Mouse (Mus musculus) embryonic fibroblast, embryonic 13.5 days (primary cell): Measurements from ENCODE around the gene Hist1h1d. TPM values are rescaled to one million over a fixed set of nuclear protein-coding genes. Genes with fewer than 3 reads are reported as not detected.
A peak's percentile ranks its signal among the peaks of the same experiment; 100 is the strongest.
"Not testable (repeated sequence)": the region's sequence is repeated elsewhere in the genome, so short reads cannot be mapped to it uniquely, and the experiment has no call there.

ENCODE experiments used
- H3K27ac ChIP-seq: 2 replicates; pipeline ENCODE4 v1.5.1; 2012; ENCODE audit warnings: low read length, control low read depth, inconsistent platforms; ENCODE audit not compliant: insufficient read depth
- H3K4me1 ChIP-seq: 2 replicates; pipeline ENCODE4 v1.6.1; 2011; ENCODE audit warnings: low read length; ENCODE audit not compliant: control insufficient read depth, insufficient read depth
- H3K4me3 ChIP-seq: 2 replicates; pipeline ENCODE4 v1.5.1; 2011; ENCODE audit warnings: mild to moderate bottlenecking, control low read depth, low read length; ENCODE audit not compliant: insufficient read depth
- CTCF ChIP-seq: IDR thresholded peaks from 2 replicates; pipeline ENCODE4 v1.5.1; 2011; ENCODE audit warnings: mild to moderate bottlenecking, control low read depth, low read length, moderate library complexity, borderline replicate concordance; ENCODE audit not compliant: insufficient read depth
- POLR2A ChIP-seq: IDR thresholded peaks from 2 replicates; pipeline ENCODE4 v1.6.1; 2011; ENCODE audit warnings: low read depth, mild to moderate bottlenecking, control low read depth, low read length, moderate library complexity
- polyA plus RNA-seq: library from polyadenylated mRNA; stranded (reverse); fragments of >200 nt; gene quantifications from 2 replicates; pipeline ENCODE4 v1.2.4, GENCODE M21; 2011; ENCODE audit warnings: low read depth; ENCODE audit not compliant: missing spikeins, insufficient read length

The Hist1h1d gene
- polyA plus RNA-seq, 1 experiment: 2.7 TPM

DNA sequence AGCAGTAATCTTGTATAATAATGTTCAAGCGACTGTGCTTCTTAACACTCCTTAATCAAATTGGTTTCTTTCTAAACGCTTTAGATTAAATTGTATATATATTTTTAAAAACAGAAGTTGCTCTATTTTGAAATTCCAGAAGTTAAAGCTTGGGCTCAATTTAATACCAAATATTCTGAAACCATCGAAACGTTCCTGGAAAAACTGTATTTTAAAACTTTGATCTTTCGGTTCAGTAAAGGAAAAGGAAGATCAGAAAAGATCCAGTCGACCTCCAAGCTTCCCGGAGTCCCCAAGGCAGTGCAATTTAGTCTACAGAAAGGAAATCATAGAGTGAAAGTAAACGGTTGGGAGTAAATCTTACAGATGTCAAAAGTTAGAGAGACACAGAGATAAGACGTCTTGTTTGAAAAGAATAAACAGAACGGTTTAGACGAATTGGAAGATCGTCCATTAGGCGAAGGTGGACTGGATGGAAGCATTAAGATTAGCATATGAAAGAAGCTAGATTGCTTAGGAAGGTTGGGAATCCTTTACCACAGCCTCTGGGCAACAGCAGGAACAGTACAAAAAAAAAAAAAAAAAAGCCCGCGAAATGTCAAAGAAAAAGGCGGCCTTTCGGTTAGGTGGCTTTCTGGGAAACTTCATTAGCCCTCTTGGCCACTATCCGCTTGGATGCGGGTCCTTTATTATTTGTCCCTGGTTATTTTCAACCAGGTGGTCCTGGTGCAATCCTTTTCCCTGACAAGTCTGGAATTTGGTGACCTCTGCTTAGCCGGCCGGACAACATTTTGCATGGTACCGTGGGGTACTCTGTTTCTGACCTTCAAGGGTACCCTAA, 33.3 kb downstream of the Hist1h1d start:
- peak overlapping the region; percentile 94 for H3K27ac ChIP-seq
- H3K4me1 ChIP-seq: peaks cover 3% of the 10 kb centered on the region
- TF ChIP-seq POLR2A (peak; percentile 33; the same call in 1 of the 2 replicates), CTCF (no peak)
- H3K4me3 ChIP-seq: peak overlapping the region; percentile 29

DNA sequence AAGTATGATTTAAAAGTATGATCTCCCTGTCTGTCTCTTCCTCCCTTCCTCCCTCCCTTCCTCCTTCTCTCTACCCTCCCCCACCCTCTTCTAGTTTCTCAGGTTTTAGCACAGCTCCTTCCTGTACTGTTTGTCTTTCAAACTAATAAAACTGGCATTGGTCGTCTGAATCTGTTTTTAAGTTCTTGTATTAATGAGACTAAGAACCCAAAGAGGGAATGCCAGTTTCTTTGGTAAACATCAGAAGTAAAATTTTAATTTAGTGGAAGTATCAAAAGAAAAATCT, 33.8 kb downstream of the Hist1h1d start:
- TF ChIP-seq CTCF (no peak), POLR2A (no peak)
- peaks cover 3% of the 10 kb centered on the region for H3K4me1 ChIP-seq
- H3K27ac ChIP-seq: peak overlapping the region; percentile 94
- H3K4me3 ChIP-seq: peak overlapping the region; percentile 29

DNA sequence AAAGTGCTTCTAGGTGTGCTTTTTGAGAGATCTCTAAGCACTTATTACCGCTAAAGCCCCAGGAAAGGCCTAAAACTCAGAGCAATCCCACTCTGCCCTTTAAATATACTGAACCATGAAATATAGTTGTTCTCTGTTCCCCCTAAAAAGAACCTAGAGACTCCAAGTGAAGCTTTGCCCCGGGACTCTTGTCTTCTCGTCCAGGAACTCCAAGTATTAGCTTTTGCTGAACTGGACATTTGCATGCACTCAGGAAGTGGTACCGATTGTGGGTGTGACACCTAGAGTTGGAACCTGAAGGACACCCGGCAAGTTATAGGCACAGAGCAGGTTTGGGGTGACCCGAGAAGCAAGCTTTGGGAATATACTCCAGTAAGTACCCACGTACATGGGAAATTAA, 38.1 kb downstream of the Hist1h1d start:
- H3K4me3 ChIP-seq: no peak overlapping the region
- no peak overlapping the region for H3K27ac ChIP-seq
- H3K4me1 ChIP-seq: no peaks in the 10 kb centered on the region; the same call in 1 of the 2 replicates
- no peak for TF ChIP-seq CTCF
- no peak for TF ChIP-seq POLR2A

DNA sequence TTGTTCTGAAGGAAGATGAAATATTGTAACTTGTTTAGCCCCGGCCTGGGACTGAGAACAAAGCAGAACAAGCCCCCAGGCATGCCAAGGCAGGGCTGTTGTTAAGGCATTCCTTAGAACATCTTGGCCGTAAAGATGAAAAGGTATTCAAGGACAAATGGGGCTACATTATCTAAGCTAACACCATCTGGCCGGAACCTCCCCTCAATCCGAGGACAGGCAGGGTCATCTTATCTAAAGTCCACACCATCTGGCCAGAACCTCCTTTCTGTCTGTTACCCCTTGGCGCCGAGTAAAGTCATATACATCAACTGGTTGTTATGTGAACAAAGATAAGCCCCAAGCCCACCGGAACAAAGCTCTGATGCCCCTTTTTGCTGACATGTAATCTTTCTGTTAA, 38.8 kb downstream of the Hist1h1d start:
- H3K4me3 ChIP-seq, H3K4me1 ChIP-seq: not testable (repeated sequence)

DNA sequence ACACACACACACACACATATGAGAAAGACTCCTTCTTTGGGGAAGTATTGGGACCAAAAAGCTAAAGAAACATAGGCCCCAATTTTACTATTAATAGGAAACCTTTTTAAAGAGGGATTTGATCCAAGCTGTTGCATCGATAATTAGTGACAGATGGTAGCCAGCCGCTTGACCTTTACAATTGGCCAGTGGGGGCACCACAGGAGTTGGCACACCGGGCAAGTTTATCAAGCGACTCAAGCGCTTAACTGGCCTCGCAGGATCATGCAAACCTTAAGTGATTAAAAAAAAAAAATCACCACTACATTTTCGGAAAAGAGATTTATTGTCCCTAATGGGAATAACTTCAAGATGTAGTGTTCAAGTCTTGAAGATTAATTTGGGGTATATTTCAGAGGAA, 39.6 kb downstream of the Hist1h1d start:
- no peak overlapping the region for H3K27ac ChIP-seq

More for the DNA sequence above, 38.8 kb downstream of the Hist1h1d start:
- H3K27ac ChIP-seq: not testable (repeated sequence)

DNA sequence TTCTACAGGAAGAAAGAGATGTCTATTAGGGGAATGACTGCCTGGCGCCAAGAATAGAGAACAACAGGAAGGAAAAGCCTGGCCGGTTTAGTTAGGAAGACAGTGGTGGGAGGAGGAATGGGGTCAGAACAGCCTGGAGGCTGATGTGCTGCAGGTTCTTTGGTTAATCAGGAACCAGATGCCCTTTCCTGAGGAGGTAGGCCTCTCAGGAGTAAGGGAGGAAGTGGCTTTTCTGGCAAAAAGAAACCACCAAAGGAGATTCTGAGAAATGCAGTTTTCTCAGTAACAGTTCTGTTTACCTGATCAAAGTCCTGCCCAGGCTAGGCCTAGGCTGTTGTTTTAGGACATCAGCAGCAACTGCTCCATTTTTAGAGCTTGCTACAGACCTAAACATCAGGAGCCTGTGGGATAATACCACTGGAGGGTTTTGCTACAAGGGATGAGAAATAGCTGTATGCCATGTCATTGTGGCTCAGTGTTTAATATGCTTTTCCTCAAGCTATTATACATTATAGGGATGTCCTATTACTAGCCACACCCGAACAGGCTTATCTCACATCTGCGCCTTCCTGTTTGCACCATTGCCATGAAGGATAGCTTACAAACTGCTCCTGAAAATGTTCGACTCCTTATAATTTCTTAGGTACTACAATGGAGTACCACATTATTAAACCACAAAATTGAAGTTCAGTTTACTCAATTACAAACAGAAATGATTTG, 40.1 kb downstream of the Hist1h1d start:
- H3K27ac ChIP-seq: no peak overlapping the region
- no peaks in the 10 kb centered on the region for H3K4me1 ChIP-seq
- TF ChIP-seq POLR2A: no peak
- no peak for TF ChIP-seq CTCF
- H3K4me3 ChIP-seq: no peak overlapping the region

More for the DNA sequence above, 39.6 kb downstream of the Hist1h1d start:
- no peak for TF ChIP-seq CTCF
- TF ChIP-seq POLR2A: no peak
- Histone ChIP-seq H3K4me1 (no peaks in the 10 kb centered on the region), H3K4me3 (no peak overlapping the region)

DNA sequence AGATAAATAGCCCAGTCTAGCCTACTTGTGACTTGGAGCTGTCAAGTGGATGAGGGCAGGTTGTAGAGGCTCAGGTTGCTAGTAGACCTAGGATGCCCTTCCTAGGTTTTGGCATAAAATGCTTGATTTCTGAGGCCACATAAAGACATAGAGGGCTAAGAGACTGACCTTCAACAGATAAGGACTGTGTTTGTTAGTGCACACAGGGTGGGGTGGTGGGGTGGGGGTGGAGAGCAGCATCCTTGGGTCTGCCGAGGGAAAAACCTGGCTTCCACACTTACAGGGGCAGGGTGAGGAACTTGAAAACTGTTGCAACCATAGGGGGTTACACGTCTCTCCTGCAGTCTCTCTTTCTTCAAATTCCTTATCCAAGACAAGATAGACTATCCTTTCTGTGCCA, 42.1 kb downstream of the Hist1h1d start:
- no peak overlapping the region for H3K27ac ChIP-seq
- no peak overlapping the region for H3K4me3 ChIP-seq
- TF ChIP-seq POLR2A (no peak), CTCF (no peak)
- no peaks in the 10 kb centered on the region for H3K4me1 ChIP-seq

DNA sequence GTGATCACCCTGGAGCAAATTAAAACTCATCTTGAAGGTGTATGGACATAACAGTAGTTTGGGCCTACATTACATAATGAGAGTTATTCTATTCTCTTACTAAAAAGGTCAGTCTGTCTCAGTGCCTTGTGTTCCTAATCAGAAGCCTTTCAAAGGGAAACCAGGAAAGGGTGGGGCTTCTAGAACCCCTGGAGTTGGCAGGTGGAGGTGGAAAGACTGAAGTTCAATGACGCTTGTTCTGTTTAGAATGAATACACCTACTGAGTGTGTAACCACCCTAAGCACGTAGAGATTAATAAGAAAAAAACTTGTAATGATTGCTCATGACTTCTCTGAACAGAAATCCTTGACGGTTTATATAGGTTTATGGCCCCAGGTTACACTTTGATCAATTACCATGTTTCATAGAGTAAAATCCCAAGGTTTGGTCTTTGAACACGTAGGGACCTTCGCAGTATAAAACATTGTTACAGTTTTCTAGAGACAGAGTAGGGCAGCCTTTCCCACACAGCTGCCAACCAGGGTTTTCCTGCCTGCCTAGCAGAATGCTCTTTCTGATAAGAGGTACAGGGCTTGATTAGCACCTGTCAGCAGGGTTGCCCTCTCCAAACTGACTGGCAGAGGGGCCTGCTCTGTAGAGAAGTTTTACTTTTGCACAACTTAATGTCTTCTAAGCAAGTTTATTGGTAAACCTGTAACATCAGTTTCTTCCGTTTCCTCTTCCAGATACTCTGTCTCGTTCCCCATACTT, 42.7 kb downstream of the Hist1h1d start:
- H3K27ac ChIP-seq: no peak overlapping the region
- no peak overlapping the region for H3K4me3 ChIP-seq
- no peaks in the 10 kb centered on the region for H3K4me1 ChIP-seq
- TF ChIP-seq POLR2A (no peak), CTCF (no peak)

DNA sequence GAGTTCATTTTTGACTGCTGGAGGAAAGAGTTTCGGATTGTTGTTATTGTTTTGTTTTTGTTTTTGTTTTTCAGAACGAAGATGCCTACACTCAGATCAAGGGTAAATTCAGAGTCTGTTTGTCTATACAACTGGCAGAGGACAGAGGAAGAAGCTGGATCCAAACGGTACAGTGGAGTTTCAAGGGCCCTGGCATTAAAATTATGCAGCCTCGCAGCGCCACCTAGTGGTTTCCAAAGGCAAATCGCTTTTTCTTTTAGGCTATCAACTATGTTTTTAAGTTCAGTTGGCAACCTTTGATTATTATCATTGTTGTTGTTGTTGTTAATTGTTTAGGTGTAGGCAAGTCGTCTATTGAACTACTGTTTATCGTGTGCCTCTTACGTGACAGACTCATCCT, 44.9 kb downstream of the Hist1h1d start:
- Histone ChIP-seq H3K27ac (no peak overlapping the region), H3K4me3 (no peak overlapping the region), H3K4me1 (no peaks in the 10 kb centered on the region)
- TF ChIP-seq POLR2A: no peak
- 0 out of 2 replicates have a peak, but pooled peaks have one; percentile 14 for TF ChIP-seq CTCF
